Mouse (Mus musculus) gastrocnemius, postnatal 4 days (tissue): Measurements from ENCODE around the gene Sox15. TPM values are rescaled to one million over a fixed set of nuclear protein-coding genes. Genes with fewer than 3 reads are reported as not detected.

ENCODE experiments used
- DNase-seq, 2 experiments: peaks; one replicate each; pipeline ENCODE4 v3.0.0; 2021 to 2022; ENCODE audit warnings: low spot score in 2 of 2, mixed read lengths in 2 of 2
- total RNA-seq, 2 experiments: library from RNA; stranded (reverse); gene quantifications; 2 replicates each; pipeline ENCODE4 v1.2.3; 2021

Sox15 gene
- total RNA-seq, 2 experiments from 2014 or later, result not detected

- DNase-seq, result peak in 1 of 2 experiments; percentile 68
Measured at GRCm38 (mm10) chr11:69633128-69633866, 21.8 kb upstream of the Sox15 start.

- DNase-seq, result no peak
Measured at GRCm38 (mm10) chr11:69635471-69635870, 19.6 kb upstream of the Sox15 start.

- DNase-seq, result no peak
Measured at GRCm38 (mm10) chr11:69645860-69646259, 9.3 kb upstream of the Sox15 start.

GRCm38 (mm10) chr11:69653399-69653798 lies 1.7 kb upstream of the Sox15 start:
- DNase-seq, result no peak

DNA sequence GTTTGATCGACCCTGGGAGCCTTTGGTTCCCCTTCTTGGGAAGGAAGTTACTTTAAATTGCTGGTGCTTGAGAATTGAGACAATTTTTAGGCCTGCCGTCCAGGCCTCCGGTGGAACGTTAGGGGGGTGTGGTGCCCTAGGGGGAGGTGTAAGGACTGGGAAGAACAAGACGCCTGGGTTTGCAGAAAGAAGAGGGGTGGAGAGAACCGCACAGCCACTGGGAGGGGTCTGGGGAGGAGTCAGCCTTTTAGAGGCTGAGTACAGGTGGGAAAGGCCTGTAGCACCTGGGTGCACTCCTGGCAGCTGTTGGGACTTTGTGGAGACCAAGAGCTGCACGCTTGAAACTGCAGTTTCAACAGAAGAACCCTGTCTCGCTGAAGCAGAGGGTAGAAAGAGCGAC lies 354 bp upstream of the Sox15 start:
- DNase-seq, result no peak

- DNase-seq, result no peak
Measured at GRCm38 (mm10) chr11:69656065-69656455, 946 bp downstream of the Sox15 start.

DNA sequence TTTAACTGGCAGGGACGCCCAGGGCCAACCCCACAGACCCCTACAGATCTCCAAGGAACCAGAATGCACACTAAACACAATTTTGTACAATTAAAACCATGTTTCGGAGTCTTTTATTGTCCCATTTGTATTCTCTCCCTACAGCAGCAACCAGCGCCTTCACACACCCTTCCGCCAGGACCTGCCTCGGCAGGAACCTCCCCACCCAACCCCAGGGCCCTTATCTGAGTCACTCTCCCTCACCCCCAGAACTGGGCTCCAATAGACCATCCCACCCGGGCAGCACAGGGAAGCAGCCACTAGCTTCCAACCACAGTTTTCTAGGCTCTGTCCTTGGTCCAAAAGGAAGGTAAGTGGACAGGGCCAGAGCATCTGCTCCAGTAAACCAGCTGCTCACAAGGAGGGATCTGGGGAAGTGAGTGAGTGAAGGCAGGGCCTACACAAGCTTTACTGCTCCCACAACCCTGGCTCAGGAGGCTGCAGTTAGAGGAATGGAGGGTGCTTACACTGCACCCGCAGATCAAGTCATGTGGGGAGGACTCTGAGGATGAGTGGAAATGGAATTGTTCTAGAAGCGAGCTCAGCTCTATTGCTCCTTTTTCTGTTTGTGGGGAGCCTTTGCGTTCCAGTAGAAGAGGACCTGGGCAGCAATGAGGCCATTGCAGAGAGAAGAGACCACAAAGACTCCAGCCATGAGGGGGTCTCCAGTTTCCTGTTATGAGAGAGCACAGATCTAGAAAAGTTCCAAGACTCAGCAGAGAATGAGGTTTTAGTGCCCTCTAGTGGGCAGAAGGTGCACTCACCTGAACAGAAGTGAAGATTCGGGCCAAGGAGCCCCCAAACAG lies 1.7 kb downstream of the Sox15 start:
- peak in 1 of 2 experiments; percentile 42 for DNase-seq

- DNase-seq, result no peak
Measured at GRCm38 (mm10) chr11:69657462-69657881, 2.4 kb downstream of the Sox15 start.

GRCm38 (mm10) chr11:69661221-69661881 lies 6.2 kb downstream of the Sox15 start:
- DNase-seq, result no peak

- peak; percentile 88 to 93 for DNase-seq
Measured at GRCm38 (mm10) chr11:69662213-69662966, 7.3 kb downstream of the Sox15 start, which contains the start of gene Mpdu1. TSS of gene Mpdu1 (minus strand) at chr11:69662642.

- DNase-seq, result no peak
Measured at GRCm38 (mm10) chr11:69662967-69663671, 8.0 kb downstream of the Sox15 start.

DNA sequence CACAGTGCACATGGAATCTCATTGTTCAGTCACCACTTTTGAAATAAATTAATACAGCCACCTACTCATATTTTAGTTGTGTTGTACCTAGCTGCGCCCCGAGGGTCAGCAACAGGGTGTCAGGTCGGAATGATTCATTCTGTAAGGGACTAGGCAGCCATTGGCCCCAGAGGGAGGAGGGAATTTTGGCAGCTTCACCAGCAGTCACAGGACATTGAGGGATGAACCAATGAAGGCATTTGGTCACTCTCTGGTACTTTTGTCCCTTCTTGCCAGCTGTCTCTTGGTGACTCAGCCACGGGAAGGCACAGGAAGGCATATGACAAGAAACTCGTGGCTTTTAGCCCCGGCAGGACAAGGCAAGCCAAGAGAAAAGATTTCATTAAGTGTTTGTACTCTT lies 8.7 kb downstream of the Sox15 start:
- no peak for DNase-seq

GRCm38 (mm10) chr11:69664841-69665240 lies 9.7 kb downstream of the Sox15 start:
- no peak for DNase-seq

DNA sequence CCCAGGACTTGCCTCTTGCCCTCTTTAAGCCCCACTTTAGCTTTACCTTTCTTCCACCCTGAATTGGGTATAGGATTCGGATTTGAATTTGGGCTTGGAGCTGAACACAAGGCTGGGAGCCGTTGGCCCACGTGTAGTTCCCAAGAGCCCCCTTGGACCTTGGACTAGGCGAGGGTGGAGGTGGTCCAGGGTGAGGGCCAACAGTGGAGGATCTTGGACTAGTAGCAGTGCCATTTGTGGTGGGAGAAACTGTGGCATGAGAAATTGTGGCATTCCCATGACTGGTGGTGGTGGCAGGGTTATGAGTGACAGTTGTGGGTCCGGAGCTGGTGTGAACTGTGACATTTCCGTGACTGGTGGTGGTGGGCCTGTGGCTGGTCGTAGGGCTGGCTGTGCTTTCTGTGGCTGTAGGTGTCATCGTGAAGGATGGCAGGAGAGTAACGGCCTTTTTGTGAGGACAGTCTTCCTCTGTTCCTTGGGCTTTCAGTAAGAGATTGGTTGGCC lies 10.4 kb downstream of the Sox15 start:
- DNase-seq, result no peak

DNA sequence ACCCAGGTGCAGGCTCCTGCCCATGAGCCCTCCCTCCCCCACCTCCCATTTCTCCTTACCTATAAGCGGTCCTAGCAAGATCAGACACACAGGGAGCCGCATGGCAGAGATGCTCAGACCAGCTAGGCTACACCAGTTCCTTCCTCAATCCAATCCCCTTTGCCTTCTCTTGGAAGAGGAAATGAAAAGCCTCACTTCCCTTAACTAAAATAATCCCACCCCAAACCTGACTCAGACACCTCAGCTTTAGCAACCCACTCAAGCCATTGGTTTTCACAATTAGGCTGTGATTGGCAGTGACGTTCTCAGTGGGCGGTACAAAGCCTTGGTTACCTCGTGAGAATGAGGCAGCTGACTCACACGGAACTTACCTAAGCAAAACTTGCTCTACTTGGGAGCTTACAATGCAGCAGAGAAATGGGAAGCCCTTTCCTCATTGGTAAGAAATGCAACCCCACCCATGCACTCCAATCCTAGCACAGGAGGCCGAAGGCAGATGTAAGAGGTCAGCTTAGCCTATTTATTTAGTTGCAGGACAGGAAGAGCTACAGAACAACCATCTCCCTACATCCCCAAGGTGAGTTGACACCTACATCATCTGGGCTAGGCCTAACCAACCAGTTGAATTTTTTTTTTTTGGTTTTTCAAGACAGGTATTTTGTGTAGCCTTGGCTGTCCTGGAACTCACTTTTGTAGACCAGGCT lies 11.0 kb downstream of the Sox15 start, which contains the start of gene Cd68:
Gene Cd68 (minus strand): TSS at position 193 of the 704 bp plus-strand sequence.
- no peak for DNase-seq

GRCm38 (mm10) chr11:69666665-69667005 lies 11.5 kb downstream of the Sox15 start:
- DNase-seq, result no peak

DNA sequence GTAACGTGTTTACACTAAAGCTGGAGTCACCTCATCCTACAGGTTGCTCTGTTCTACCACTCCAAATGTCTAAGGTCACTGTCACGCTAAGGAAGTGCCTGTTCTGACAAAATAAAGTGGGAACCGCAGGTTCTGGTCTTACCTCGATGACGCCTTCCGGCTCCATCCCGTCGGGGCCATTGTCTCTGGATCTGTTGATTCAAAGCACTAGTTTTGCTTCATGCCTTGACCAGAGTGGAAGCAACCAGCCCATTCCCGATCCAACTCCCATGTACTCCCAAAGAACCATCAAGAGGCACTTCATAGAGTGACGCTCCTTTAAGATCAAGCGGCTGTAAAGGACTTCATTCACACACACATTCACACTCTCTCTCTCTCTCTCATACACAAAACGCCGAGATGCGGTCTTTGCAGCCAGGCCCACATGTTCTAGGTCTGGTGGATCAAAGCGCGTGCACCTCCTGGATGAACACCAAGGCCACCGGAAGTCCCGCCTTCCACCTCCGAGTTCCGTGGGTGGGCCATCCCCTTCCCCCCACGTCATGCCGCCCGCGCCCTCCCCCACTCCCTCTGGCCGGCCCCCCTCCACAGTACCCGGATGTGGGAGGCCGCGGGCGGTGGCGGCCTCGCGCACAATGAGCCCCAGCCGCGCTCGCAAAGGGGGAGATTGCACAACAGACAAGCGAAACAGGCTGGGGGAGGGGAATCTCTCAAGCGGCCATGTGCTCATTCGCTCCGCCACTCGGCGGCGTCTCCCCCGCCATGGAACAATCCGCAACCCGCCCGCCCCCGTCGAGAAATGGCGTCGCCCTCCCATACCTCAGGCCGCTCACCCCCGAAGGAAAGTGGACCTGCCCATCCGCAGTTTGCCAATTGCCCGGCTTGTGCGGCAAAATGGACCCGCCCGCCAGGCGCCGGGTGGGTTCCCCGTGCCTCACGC lies 15.9 kb downstream of the Sox15 start:
- peak; percentile 94 to 96 for DNase-seq

DNA sequence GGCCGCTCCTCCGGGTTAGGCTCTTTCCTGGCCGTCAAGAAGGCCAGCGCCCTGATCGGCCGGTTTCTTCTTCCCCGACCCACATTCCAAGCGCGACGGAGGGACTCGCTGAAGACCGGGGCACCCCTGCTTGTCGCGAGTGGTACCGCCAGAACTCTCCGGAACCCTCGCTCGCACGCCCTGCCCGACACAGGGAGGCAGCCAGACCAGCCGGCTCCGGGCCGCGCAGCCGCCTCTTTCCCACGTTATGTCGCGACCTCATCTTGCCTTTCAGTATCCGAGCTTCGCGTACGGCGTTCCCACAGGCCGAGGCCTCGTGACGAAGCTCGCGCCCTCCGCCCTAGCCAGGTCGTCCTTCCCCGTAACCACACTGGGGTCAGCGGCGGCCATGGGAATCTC lies 16.6 kb downstream of the Sox15 start:
- DNase-seq, result no peak
